Mouse (Mus musculus) thymus, adult 2 months (tissue): ENCODE measurements around the gene Hist1h2bf.

Experiments used
- CTCF ChIP-seq: fragments of 200-500 bp; IDR thresholded peaks from 2 replicates; pipeline ENCODE4 v1.5.1; 2012; ENCODE audit warnings: mild to moderate bottlenecking, control low read depth, low read length, moderate library complexity, borderline replicate concordance; ENCODE audit not compliant: control insufficient read depth, poor library complexity, insufficient read depth; ENCODE audit errors: extremely low read depth
- POLR2A ChIP-seq: fragments of 200-500 bp; IDR thresholded peaks from 2 replicates; pipeline ENCODE4 v1.6.1; 2012; ENCODE audit warnings: mild to moderate bottlenecking, low read length, control low read depth, moderate library complexity; ENCODE audit not compliant: control insufficient read depth, poor library complexity, insufficient read depth; ENCODE audit errors: extremely low read depth

DNA sequence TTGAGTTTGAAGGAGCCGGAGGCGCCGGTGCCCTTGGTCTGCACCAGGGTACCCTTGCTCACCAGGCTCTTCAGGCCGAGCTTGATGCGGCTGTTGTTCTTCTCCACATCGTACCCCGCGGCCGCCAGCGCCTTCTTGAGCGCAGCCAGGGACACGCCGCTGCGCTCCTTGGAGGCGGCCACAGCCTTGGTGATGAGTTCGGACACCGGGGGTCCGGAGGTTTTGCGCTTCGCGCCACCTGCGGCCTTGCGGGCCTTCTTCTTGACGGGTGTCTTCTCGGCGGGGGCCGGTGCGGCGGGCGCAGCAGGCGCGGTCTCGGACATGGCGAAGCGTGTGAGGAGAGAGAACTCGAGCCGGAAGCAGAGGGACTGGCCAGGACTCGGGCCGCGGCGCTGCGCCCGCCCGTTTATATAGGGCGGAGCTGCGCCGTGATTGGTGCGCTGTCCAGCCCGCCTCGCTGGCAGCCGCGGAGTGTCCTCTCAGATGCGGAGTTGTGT lies 48.2 kb upstream of the Hist1h2bf start, which contains the start of gene Hist1h1e:
- peak; percentile 91 for TF ChIP-seq POLR2A
- TF ChIP-seq CTCF = 0 out of 2 replicates have a peak, but pooled peaks have one; percentile 39
